Mouse (Mus musculus) limb, embryonic 12.5 days (tissue): Measurements from ENCODE around the gene Gm20388. TPM values are rescaled to one million over a fixed set of nuclear protein-coding genes. Genes with fewer than 3 reads are reported as not detected.

ENCODE experiments used
- ATAC-seq: fragments of 200-750 bp; cut with Nextera tagmentation; 2 replicates; pipeline ENCODE4 v1.8.0; 2017; ENCODE audit warnings: low read depth, moderate TSS enrichment; ENCODE audit not compliant: insufficient number of reproducible peaks, insufficient read depth, low FRiP score, low TSS enrichment
- H3K27ac ChIP-seq: fragments of 300-500 bp; sonication (generic); 2 replicates; pipeline ENCODE4 v1.5.1; 2016; ENCODE audit warnings: mild to moderate bottlenecking, moderate library complexity
- H3K27me3 ChIP-seq: fragments of 300-500 bp; sonication (generic); 2 replicates; pipeline ENCODE4 v1.6.1; 2016; ENCODE audit warnings: mild to moderate bottlenecking, moderate library complexity
- H3K36me3 ChIP-seq: fragments of 300-500 bp; sonication (generic); 2 replicates; pipeline ENCODE4 v1.6.1; 2016; ENCODE audit warnings: mild to moderate bottlenecking, moderate library complexity
- H3K4me1 ChIP-seq: fragments of 300-500 bp; sonication (generic); replicated peaks from 2 replicates; pipeline ENCODE4 v1.6.1; 2016
- H3K4me2 ChIP-seq: fragments of 300-500 bp; sonication (generic); 2 replicates; pipeline ENCODE4 v1.6.1; 2016; ENCODE audit warnings: mild to moderate bottlenecking, moderate library complexity
- H3K4me3 ChIP-seq: fragments of 300-500 bp; sonication (generic); replicated peaks from 2 replicates; pipeline ENCODE4 v1.5.1; 2016; ENCODE audit warnings: mild to moderate bottlenecking
- H3K9ac ChIP-seq: fragments of 300-500 bp; sonication (generic); replicated peaks from 2 replicates; pipeline ENCODE4 v1.6.1; 2016; ENCODE audit warnings: mild to moderate bottlenecking, moderate library complexity
- H3K9me3 ChIP-seq: fragments of 300-500 bp; sonication (generic); 2 replicates; pipeline ENCODE4 v1.6.1; 2016; ENCODE audit warnings: mild to moderate bottlenecking, moderate library complexity
- WGBS: fragments of 180-500 bp; shearing (Covaris S2); methylation state at CpG from one replicate; pipeline ENCODE4 v1.1.7; 2016; 5-methylcytosine and 5-hydroxymethylcytosine counted together
- polyA plus RNA-seq: library from polyadenylated mRNA; unstranded; fragments of >200 nt; fragmentation: Nextera tagmentation; extraction: Ambion mirVana; gene quantifications from 2 replicates; pipeline ENCODE4 v1.2.1, GENCODE M21; 2016

The Gm20388 gene
- polyA plus RNA-seq, 1 experiment from 2014 or later, result not detected

DNA sequence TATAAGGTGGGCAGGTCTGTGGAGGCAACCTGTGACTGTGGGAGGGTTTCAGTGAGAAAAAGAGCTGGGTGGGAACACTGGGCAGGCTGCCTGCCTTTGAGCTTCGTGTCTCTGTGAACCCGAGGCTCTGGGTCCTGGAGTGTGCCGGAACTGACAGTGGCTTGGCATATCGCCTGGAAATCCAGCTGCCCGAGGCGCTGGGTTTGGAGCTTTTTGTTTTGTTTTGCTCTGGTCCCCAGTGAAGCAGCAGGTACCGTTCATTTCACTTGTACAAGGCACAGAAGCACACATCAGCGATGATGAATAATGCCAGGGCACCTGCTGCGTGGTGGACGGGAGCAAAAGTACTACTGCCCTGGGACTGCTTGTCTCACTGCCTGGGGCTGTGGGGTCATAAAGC lies 4346.7 kb downstream of the Gm20388 start:
- Histone ChIP-seq H3K36me3 (no peaks in the 10 kb centered on the region), H3K27me3 (no peaks in the 10 kb centered on the region), H3K4me1 (peaks cover 36% of the 10 kb centered on the region), H3K27ac (no peak overlapping the region), H3K9me3 (no peaks in the 10 kb centered on the region), H3K4me3 (no peak overlapping the region), H3K4me2 (no peak overlapping the region), H3K9ac (no peak overlapping the region)
- 78% methylated on average over 10 of the region's 10 CpGs for WGBS
- no peak for ATAC-seq

DNA sequence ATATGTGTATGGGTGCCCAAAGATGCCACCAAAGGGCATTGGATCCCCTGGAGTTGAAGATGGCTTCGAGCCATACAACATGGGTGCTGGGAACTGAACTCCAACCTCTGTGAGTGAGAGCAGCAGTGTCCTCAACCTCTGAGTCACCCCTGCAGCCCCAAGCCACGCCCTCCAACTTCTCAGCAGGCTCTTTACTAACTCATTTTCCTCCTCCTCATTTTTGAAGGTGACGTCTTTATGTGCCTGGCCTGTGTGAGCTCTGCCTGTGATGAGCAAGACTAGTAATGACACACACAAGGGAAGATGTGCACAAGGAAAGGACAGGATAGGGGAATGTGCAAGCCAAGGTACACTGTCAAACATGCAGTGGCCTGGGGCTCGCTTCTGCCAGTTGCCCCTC lies 4348.5 kb downstream of the Gm20388 start:
- no peaks in the 10 kb centered on the region for H3K36me3 ChIP-seq
- no peak overlapping the region for H3K9ac ChIP-seq
- WGBS, result 84% methylated on average over 4 of the region's 4 CpGs
- no peak overlapping the region for H3K4me2 ChIP-seq
- H3K27me3 ChIP-seq, result no peaks in the 10 kb centered on the region
- H3K4me3 ChIP-seq, result no peak overlapping the region
- no peak overlapping the region for H3K27ac ChIP-seq
- peaks cover 44% of the 10 kb centered on the region for H3K4me1 ChIP-seq
- no peak for ATAC-seq
- H3K9me3 ChIP-seq, result no peaks in the 10 kb centered on the region

DNA sequence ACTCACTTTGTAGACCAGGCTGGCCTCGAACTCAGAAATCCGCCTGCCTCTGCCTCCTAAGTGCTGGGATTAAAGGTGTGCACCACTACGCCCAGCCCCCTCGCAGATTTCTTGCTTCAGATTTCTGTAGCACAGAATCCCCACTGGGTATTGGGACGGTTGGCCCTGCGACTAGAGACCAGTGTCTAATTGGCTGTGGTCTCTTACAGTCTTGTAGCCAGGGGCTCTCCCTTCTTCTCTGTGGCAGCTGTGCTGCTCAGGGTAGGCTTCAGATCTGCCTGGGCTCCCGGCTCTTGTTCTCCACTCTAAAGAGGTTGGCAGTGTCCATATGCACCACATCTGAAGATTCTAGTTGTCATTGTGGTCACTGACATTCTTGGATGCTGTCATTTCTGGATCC lies 4349.3 kb downstream of the Gm20388 start:
- Histone ChIP-seq H3K9ac (no peak overlapping the region), H3K27me3 (no peaks in the 10 kb centered on the region), H3K27ac (no peak overlapping the region), H3K4me1 (peaks cover 52% of the 10 kb centered on the region), H3K4me3 (no peak overlapping the region), H3K9me3 (no peaks in the 10 kb centered on the region), H3K36me3 (no peaks in the 10 kb centered on the region), H3K4me2 (no peak overlapping the region)
- no peak for ATAC-seq
- WGBS, result 72% methylated on average over 7 of the region's 7 CpGs

DNA sequence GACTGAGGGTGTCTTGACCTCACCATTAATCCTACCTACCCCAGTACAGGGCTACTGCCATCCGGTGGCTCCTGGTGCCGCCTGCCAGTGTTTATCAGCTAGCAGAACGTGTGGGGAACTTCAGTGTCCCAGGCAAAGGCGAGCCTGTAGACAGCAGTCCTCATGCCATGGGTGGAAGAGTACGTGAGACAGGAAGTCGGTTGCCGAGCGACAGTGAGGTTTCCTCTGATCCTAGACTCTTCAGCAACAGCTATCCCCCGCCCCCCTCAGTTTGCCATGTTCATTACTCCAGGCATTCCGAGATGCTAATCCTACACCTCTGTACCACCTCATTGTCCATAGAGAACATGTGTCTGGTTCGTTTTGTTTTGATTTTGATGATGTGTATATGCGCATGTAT lies 4349.7 kb downstream of the Gm20388 start:
- no peak overlapping the region for H3K4me3 ChIP-seq
- no peak overlapping the region for H3K4me2 ChIP-seq
- H3K9ac ChIP-seq, result no peak overlapping the region
- no peaks in the 10 kb centered on the region for H3K36me3 ChIP-seq
- H3K27ac ChIP-seq, result no peak overlapping the region
- WGBS, result 59% methylated on average over 12 of the region's 12 CpGs
- no peaks in the 10 kb centered on the region for H3K27me3 ChIP-seq
- ATAC-seq, result no peak
- H3K4me1 ChIP-seq, result peaks cover 57% of the 10 kb centered on the region
- no peaks in the 10 kb centered on the region for H3K9me3 ChIP-seq

DNA sequence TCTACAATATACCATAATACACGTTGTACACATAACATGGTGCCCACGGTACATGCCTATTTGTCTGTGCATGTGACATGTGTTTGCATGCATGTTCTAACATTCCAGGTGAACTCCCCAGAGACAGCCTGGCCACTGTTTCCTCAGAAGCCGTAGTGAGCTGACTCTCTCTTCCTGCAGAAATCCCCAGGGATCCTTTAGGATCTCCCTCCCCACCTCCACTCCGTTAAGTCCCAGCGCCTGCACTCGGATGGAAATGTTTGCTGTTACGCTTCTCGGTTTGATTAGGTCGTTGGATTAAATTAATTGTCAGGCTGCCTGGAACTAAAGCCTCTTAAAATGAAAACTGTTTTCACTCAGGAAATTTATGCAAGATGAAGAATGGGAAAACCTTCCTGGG lies 4352.4 kb downstream of the Gm20388 start:
- 49% methylated on average over 9 of the region's 9 CpGs for WGBS
- no peak overlapping the region for H3K4me3 ChIP-seq
- H3K9me3 ChIP-seq, result no peaks in the 10 kb centered on the region
- H3K4me1 ChIP-seq, result peaks cover 47% of the 10 kb centered on the region
- no peaks in the 10 kb centered on the region for H3K27me3 ChIP-seq
- H3K4me2 ChIP-seq, result 0 out of 2 replicates have a peak overlapping the region, but pooled peaks have one; percentile 2
- no peak for ATAC-seq
- no peak overlapping the region for H3K27ac ChIP-seq
- H3K9ac ChIP-seq, result no peak overlapping the region
- H3K36me3 ChIP-seq, result no peaks in the 10 kb centered on the region

DNA sequence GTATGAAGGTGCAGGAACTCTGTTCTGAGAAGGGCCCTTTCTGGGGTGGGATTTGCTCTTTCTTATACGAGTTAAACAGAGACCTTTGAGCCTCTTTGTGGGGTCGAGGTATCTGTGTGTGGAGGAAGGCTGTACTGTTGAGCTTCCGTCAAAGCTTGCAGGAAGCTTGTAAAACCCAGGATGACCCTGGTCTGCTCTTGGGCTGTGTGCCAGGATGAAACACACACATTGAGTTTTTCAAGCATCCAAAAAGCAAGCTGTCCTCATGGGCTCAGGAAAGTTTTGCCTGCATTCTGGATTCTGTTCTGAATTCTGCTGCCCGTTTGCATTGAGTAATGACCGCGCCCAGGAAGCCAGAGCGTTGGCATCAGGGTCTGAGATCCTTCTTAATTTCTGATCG lies 4353.4 kb downstream of the Gm20388 start:
- ATAC-seq, result no peak
- Histone ChIP-seq H3K36me3 (no peaks in the 10 kb centered on the region), H3K9me3 (no peaks in the 10 kb centered on the region), H3K4me3 (no peak overlapping the region), H3K4me2 (no peak overlapping the region), H3K4me1 (peaks cover 47% of the 10 kb centered on the region), H3K27me3 (no peaks in the 10 kb centered on the region), H3K9ac (0 out of 2 replicates have a peak overlapping the region, but pooled peaks have one; percentile 12), H3K27ac (no peak overlapping the region)
- WGBS, result 75% methylated on average over 8 of the region's 8 CpGs

DNA sequence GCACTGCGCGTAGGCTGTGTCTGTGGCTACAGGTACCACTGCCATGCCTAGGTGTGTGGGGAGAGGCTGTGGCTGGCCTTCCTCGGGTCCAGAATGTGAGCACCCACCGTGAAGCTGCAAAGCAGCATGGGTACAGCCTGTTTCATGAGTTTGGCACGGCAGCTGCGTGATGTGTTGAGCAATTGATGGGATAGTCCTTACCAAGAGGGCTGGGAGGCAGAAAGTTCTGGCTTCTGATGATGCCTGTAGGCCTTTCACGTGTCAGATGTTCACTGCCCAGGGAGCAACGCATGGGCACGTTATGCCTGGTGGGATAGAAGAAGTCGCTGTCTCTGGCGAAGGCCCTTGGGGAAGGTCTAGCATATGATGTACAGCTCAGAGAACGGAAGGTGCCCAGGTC lies 4354.0 kb downstream of the Gm20388 start:
- 86% methylated on average over 12 of the region's 12 CpGs for WGBS
- Histone ChIP-seq H3K9me3 (no peaks in the 10 kb centered on the region), H3K4me3 (no peak overlapping the region), H3K4me2 (no peak overlapping the region), H3K4me1 (peaks cover 51% of the 10 kb centered on the region), H3K36me3 (no peaks in the 10 kb centered on the region), H3K27me3 (no peaks in the 10 kb centered on the region), H3K27ac (peak overlapping the region; percentile 29; the same call in 1 of the 2 replicates), H3K9ac (no peak overlapping the region; the same call in 1 of the 2 replicates)
- no peak for ATAC-seq

DNA sequence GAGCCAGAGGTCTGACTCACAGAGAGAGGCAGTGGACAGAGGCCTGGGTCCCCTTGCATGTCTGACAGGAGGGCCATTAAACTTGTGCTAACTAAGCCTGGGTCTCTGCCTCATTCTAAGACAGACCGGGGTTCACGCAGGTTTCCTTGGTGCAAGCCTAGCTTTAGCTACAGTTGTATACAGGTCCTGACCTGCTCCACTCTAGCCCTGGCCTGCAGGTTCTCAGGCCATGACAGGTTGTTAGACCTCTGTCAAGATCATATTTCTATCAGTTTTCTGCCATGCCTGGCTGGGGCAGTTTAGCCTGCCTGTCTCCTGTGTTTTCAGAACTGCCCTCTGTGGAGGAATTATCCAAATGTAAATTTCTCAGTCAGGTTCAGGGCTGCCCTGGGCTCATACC lies 4354.5 kb downstream of the Gm20388 start:
- Histone ChIP-seq H3K4me1 (peaks cover 54% of the 10 kb centered on the region), H3K4me2 (no peak overlapping the region), H3K36me3 (no peaks in the 10 kb centered on the region), H3K4me3 (no peak overlapping the region), H3K27ac (no peak overlapping the region), H3K27me3 (no peaks in the 10 kb centered on the region), H3K9me3 (no peaks in the 10 kb centered on the region), H3K9ac (no peak overlapping the region; the same call in 1 of the 2 replicates)
- ATAC-seq, result no peak
- WGBS, result 73% methylated on average over 2 of the region's 2 CpGs

DNA sequence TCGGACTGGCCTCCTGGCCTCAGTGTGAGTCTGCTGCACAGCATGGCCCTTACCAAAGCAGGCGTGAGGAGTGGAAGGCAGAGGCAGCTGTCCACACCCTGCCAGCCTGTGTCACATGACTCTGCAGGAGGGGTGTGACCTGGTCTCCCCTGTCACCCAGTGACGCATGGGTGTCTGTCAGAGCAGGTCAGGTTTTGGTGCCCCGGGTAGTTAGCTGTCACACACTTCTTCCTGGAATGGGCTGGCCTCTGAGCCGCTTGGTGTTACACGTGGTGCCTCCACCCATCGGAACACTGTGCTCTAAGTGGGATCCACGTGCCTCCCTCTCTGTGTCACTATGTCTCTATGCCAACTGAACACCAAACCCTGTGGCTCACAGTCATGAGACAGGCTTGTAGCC lies 4355.2 kb downstream of the Gm20388 start:
- Histone ChIP-seq H3K4me2 (no peak overlapping the region), H3K27ac (no peak overlapping the region), H3K9me3 (no peaks in the 10 kb centered on the region), H3K36me3 (no peaks in the 10 kb centered on the region), H3K4me1 (peaks cover 58% of the 10 kb centered on the region), H3K9ac (no peak overlapping the region), H3K27me3 (no peaks in the 10 kb centered on the region), H3K4me3 (no peak overlapping the region)
- WGBS, result 64% methylated on average over 8 of the region's 8 CpGs
- ATAC-seq, result no peak

DNA sequence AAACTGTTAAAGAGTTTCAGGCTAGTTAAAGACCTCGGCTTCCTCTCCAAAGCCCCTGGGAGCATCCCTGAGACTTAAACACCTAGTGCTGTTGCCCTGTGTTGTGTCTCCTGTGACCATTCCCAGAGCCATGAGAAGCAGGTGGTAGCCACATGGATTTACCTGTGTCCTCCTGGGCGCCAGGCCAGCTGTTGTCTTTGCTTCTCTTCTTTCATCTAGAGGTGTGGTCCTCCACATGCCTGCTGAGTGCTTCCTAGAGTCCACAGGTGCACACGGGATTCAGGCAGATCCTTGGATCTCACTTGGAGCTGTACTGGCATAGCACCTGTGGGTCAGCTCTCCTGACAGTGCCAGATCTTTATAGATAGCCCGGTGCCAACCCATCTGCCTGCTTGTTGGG lies 4356.6 kb downstream of the Gm20388 start:
- H3K9ac ChIP-seq, result no peak overlapping the region
- no peaks in the 10 kb centered on the region for H3K9me3 ChIP-seq
- H3K4me3 ChIP-seq, result no peak overlapping the region
- ATAC-seq, result no peak
- H3K4me1 ChIP-seq, result peaks cover 69% of the 10 kb centered on the region
- H3K27me3 ChIP-seq, result no peaks in the 10 kb centered on the region
- 74% methylated on average over 4 of the region's 4 CpGs for WGBS
- H3K36me3 ChIP-seq, result no peaks in the 10 kb centered on the region
- no peak overlapping the region for H3K27ac ChIP-seq
- H3K4me2 ChIP-seq, result no peak overlapping the region

DNA sequence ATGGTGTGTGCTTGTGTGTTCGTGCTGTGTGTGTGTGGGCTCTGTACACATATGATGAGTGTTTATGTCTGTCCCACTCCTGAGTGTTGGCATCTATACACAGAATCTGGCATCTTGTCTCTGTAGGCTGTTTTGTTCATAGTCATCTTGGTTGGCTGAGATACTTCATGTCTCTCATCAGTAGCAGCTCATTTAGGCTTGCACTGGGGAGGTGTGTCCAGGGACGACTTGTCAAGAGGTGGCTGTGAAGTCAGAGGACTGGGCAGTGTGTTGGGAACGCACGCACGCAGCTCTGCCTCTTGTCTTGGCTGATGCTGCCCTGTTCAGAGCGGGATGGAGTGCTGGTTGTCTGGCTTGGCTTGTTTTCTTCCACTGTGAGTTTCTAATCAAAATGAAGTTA lies 4359.9 kb downstream of the Gm20388 start:
- no peak overlapping the region for H3K4me3 ChIP-seq
- H3K9ac ChIP-seq, result no peak overlapping the region
- H3K27me3 ChIP-seq, result no peaks in the 10 kb centered on the region
- no peaks in the 10 kb centered on the region for H3K9me3 ChIP-seq
- peak overlapping the region; percentile 56; the same call in 1 of the 2 replicates for H3K27ac ChIP-seq
- WGBS, result 74% methylated on average over 6 of the region's 6 CpGs
- ATAC-seq, result no peak
- peaks cover 65% of the 10 kb centered on the region for H3K4me1 ChIP-seq
- no peak overlapping the region for H3K4me2 ChIP-seq
- H3K36me3 ChIP-seq, result no peaks in the 10 kb centered on the region

DNA sequence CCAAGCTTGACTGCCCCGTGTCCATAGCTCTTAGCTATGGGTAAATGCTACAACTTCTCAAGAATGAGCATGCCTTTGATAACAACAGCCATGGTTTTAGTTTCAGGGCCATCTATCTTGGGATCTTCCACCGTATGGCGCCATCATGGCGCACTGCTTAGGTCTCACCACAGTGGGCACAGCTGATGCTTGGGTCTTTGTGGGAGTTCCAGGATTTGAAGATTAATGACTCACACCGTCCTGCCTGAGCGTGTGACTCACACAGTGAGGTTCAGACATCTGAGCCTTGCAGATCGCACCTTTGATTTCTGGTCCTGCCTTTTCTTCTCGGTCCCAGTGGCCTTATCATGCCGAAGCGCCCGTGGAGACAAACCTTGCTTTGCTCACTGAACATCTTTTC lies 4360.3 kb downstream of the Gm20388 start:
- no peak for ATAC-seq
- 79% methylated on average over 11 of the region's 11 CpGs for WGBS
- H3K36me3 ChIP-seq, result peaks cover 4% of the 10 kb centered on the region
- no peaks in the 10 kb centered on the region for H3K27me3 ChIP-seq
- no peak overlapping the region for H3K4me3 ChIP-seq
- H3K9me3 ChIP-seq, result no peaks in the 10 kb centered on the region
- H3K9ac ChIP-seq, result no peak overlapping the region
- H3K27ac ChIP-seq, result peak overlapping the region; percentile 56; the same call in 1 of the 2 replicates
- no peak overlapping the region for H3K4me2 ChIP-seq
- H3K4me1 ChIP-seq, result peaks cover 62% of the 10 kb centered on the region
